Mouse (Mus musculus) embryonic stem cell, embryonic (primary cell): Measurements from ENCODE around the gene Cdh20.

Source experiments
- CTCF ChIA-PET, 4 experiments: fragments of 300-600 bp in 2 of 4; fragments of 350-600 bp in 2 of 4; sonication (Branson Sonifier 250); formaldehyde crosslinking; loops; one replicate each; lab custom pipeline; 2022; ENCODE audit warnings: inconsistent platforms in 2 of 4; lab: Charles Lee
- POLR2A ChIA-PET, 4 experiments: fragments of 300-600 bp in 2 of 4; fragments of 350-600 bp in 2 of 4; sonication (Branson Sonifier 250); formaldehyde crosslinking; loops; one replicate each; lab custom pipeline; 2022; ENCODE audit warnings: antibody characterized with exemption in 4 of 4, inconsistent platforms in 1 of 4; lab: Charles Lee

Cdh20 gene

DNA sequence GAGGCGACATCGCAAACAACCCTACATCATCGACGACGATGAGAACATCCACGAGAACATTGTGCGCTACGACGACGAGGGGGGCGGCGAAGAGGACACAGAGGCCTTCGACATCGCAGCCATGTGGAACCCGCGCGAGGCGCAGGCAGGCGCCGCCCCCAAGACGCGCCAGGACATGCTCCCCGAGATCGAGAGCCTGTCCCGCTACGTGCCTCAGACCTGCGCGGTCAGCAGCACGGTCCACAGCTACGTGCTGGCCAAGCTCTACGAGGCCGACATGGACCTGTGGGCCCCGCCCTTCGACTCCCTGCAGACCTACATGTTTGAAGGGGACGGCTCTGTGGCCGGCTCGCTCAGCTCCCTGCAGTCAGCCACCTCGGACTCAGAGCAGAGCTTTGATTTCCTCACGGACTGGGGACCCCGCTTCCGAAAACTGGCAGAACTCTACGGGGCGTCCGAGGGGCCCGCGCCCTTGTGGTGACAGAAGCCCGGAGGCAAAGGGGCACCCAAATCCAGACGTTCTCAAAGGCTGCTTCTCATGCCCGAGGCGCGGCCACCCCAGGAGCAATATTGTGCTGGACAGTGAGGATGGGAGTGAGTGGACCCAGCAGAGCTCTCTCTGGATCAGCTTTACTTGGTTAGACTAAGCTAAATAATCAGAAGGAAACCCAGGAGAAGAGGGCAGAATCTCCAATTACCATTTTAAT, 225.7 kb downstream of the Cdh20 start:
- ChIA-PET POLR2A (interaction anchor here in 2 of 4 experiments (0.6 to 1.4 kb wide), 3 partner anchors 18 to 1987 kb away, joined by 3 to 5 read pairs (median 3); partner anchors contain the start of gene Serpinb13 (in 1 of the 2)), CTCF (no interaction called here)

DNA sequence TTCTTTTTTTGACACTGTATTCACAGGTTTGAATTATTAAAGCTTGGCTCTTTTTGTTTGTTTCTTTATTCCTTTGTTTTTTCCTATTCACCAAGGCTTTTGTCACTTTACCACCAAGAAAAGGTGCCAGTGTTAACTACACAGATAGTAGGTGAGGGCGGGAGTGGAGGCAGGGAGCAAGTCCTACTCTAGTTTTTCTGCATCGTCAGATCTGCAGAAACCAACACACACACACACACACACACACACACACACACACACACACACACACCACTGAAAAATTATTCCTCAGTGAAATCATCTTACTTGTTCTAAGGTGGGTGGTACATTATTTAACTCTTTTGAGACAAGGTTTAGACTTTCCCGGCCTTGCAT, 226.3 kb downstream of the Cdh20 start:
- POLR2A ChIA-PET, result interaction anchor here in 2 of 4 experiments (0.6 to 1.4 kb wide), 2 partner anchors 18 to 1986 kb away, joined by 3 to 5 read pairs; partner anchors contain the start of gene Serpinb13 (in 1 of the 2)

DNA sequence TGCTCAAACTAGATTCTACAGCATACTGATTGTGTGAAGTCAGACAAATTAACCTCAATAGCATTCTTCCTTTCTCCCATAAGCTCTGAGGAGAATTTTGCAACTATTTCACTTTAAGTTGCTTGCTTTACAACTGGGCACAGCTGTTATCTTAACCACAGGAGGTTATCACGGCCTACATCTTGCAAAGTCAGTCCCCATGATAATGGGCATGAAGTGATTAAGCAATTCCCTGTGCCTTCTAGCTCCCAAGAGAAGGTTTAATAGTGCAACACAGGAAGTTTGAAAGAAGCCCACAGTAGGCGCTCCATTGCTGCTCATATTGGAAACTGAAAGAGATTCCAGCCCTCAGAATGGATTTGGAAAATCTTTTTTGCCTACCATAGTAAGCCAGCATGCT, 229.5 kb downstream of the Cdh20 start:
- ChIA-PET POLR2A (interaction anchor here in 1 of 4 experiments (0.6 kb wide), 1 partner anchor 23 kb away, joined by 4 read pairs; no protein-coding TSS in a partner anchor), CTCF (no interaction called here)

More for the DNA sequence above, 226.3 kb downstream of the Cdh20 start:
- CTCF ChIA-PET, result no interaction called here

DNA sequence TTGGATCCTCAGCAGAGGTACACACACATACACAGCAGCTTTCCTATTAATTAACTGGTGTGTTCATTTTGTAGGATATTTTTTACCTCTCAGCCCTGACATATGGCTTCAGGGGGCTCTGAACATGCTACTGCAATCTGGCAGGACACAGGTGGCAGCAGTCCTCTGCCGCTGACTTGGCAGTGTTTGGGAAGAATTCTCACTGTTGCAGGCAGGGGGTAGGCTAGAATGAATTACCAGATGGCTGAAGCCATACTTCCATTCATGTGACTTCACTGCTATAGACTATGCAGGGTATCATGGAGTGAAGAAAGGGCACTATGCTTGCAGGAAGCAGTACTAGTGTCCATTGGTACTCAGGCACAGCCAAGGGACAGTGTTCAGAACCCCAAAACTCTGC, 233.8 kb downstream of the Cdh20 start:
- ChIA-PET CTCF (no interaction called here), POLR2A (no interaction called here)

DNA sequence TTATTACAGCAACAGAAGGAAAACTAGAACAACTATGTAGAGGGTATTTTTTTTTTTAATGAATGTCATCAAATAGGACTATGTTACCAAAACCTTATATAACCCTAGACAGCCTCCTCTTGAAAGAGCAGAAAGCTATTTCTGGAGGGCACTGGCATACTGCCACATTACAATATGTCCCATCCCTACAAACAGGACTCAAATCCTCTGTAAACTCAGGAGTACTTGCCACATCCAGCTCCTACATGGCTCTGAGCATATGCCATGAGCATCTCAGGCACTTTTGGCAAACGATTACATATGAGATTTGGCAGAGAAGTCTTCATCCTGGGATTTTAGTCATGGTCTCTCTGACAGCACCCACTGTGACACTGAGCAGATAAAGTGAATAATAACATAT, 235.5 kb downstream of the Cdh20 start:
- CTCF ChIA-PET, result interaction anchor here in 1 of 4 experiments (0.6 kb wide), 1 partner anchor 73 kb away, joined by 3 read pairs; no protein-coding TSS in a partner anchor
- POLR2A ChIA-PET, result no interaction called here

DNA sequence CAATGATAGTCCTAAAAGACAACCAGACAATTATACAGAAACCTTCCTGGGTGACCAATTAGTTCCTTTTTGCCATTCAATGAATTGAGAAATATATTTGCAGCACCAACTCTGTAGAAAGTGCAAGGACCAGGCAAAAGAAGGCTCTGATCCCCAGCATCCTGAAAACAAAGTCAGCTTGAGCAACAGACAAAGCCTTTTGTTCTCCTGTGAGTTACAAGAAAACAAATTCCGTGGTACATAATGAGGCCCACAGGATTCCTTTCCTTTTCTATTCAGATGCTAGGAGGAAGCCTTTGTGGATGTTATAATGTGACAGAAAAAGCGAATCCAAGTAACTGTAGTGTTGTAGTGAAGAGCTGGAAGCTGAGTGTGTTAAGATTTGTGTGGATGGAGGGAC, 244.3 kb downstream of the Cdh20 start:
- POLR2A ChIA-PET, result interaction anchor here in 2 of 4 experiments (0.5 to 1.7 kb wide), 3 partner anchors 18 to 83 kb away, joined by 3 to 5 read pairs (median 5); no protein-coding TSS in a partner anchor
- CTCF ChIA-PET, result no interaction called here

DNA sequence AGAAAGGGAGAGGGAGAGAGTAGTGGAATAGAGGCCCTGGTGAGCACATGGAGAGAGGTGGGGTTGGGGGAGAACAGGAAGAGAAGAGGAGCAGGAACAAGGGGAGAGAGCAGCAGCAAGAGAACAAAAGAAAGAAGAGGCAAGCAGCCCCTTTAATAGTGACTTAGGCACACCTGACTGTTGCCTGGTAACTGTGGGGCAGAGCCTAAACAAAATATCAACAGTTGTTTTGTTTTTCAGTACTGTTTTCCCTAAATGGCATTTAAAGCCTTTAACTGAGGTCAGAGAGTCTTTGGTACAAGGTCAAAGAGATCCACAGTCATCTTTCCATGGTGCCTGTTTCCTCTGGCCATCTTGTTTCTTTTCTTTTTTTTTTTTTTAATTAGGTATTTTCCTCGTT, 245.0 kb downstream of the Cdh20 start:
- POLR2A ChIA-PET, result interaction anchor here in 1 of 4 experiments (1.2 to 1.7 kb wide), 2 partner anchors 19 to 58 kb away, joined by 3 to 5 read pairs; no protein-coding TSS in a partner anchor
- CTCF ChIA-PET, result no interaction called here

DNA sequence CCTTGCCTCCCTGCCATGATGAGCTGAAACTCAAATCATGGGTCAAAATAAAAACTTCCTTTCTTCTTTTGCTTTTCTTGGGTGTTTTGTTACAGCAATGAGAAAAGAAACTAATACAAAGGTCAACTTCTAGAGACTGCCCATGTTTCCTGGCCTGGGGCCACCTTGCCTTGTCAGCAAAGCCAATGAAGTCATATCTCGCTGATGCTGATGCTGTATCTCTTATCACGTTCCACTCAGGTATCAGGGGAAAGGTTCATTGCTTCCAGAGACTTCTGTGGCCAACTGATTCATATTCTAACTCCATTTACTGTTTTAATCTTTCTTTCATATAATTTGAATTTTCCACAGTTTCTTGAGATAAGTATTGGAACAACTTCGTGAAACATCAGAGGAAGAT, 273.3 kb downstream of the Cdh20 start:
- POLR2A ChIA-PET, result no interaction called here
- CTCF ChIA-PET, result no interaction called here
